Mouse (Mus musculus) embryonic stem cell, embryonic (primary cell): ENCODE data around the gene Trim23.
"Not testable (repeated sequence)": the region's sequence is repeated elsewhere in the genome, so short reads cannot be mapped to it uniquely, and the experiment has no call there.

Source experiments
- CTCF ChIA-PET, 4 experiments: fragments of 300-600 bp in 2 of 4; fragments of 350-600 bp in 2 of 4; sonication (Branson Sonifier 250); formaldehyde crosslinking; loops; one replicate each; lab custom pipeline; 2022; ENCODE audit warnings: inconsistent platforms in 2 of 4; lab: Charles Lee
- POLR2A ChIA-PET, 4 experiments: fragments of 300-600 bp in 2 of 4; fragments of 350-600 bp in 2 of 4; sonication (Branson Sonifier 250); formaldehyde crosslinking; loops; one replicate each; lab custom pipeline; 2022; ENCODE audit warnings: antibody characterized with exemption in 4 of 4, inconsistent platforms in 1 of 4; lab: Charles Lee

The Trim23 gene

GRCm38 (mm10) chr13:104195891-104196290, 17.3 kb downstream of the Trim23 start:
- POLR2A ChIA-PET = interaction anchor here in 2 of 4 experiments (0.6 to 1.4 kb wide), 6 partner anchors 9 to 33 kb away, joined by 3 to 4 read pairs (median 3); partner anchors contain the start of genes Cenpk (in 2 of the 2), Ppwd1 (in 1 of the 2) and Trim23 (in 1 of the 2)
- CTCF ChIA-PET = not testable (repeated sequence)

DNA sequence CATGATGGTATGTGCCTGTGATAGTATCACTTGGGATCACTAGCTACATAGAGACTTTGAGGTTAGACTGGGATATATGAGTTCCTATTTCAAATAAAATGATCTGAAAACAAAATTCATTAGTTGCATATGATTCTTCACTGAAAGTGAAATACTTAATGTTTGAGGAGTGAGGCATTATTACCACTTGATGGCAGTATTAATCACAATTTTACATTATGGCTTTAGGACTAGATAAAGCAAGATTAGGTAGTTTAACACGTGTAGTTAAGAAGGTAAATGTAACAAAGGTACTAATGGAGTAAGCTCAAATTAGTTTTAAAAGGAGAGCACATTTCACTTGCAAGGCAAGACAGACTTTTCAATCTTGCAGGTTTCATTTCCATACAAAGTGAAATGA, 25.7 kb downstream of the Trim23 start:
- POLR2A ChIA-PET = interaction anchor here in 2 of 4 experiments (1.0 kb wide), 3 partner anchors 9 to 24 kb away, joined by 3 to 4 read pairs (median 3); no protein-coding TSS in a partner anchor
- CTCF ChIA-PET = no interaction called here

DNA sequence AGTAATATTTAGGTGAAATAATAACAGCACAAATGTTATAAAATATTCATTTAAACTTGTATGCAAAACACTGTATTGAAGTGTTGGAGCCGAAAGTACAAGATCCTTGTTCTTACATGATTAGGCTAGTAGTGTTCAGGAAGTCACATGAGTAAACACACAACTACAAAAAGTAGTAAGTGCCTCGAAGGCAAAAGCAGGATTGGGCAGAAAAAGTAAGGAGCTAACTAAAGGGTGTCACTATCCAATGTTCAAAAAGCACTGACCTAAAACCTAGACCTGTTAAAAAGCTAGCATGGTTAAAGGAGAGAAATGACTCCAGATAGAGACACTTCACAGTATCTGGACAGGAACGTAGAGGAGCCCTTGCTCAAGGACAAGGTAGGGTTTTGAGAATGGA, 48.9 kb downstream of the Trim23 start:
- ChIA-PET POLR2A (interaction anchor here in 3 of 4 experiments (0.6 to 2.2 kb wide), 19 partner anchors 9 to 591 kb away, joined by 3 to 16 read pairs (median 4); partner anchors contain the start of genes Trappc13 (in 2 of the 3), Trim23 (in 2 of the 3) and Srek1 (in 1 of the 3)), CTCF (interaction anchor here in 2 of 4 experiments (0.6 to 0.7 kb wide), 2 partner anchors 89 to 217 kb away, joined by 3 to 9 read pairs; no protein-coding TSS in a partner anchor)

- ChIA-PET POLR2A (interaction anchor here in 3 of 4 experiments (0.5 to 2.2 kb wide), 44 partner anchors 8 to 1746 kb away, joined by 3 to 16 read pairs (median 4); partner anchors contain the start of genes Trappc13 (in 3 of the 3), Trim23 (in 3 of the 3), Nln (in 1 of the 3) and Sgtb (in 1 of the 3)), CTCF (interaction anchor here in 2 of 4 experiments (0.6 to 0.7 kb wide), 4 partner anchors 90 to 1331 kb away, joined by 3 to 9 read pairs (median 4); no protein-coding TSS in a partner anchor)
Observed at GRCm38 (mm10) chr13:104228384-104229066, 49.9 kb downstream of the Trim23 start, which contains the start of the genes Cenpk and Ppwd1. Cenpk (plus strand) TSS chr13:104228611. Ppwd1 (minus strand) TSS chr13:104228843.

GRCm38 (mm10) chr13:104229181-104229580, 50.6 kb downstream of the Trim23 start:
- CTCF ChIA-PET = no interaction called here
- POLR2A ChIA-PET = interaction anchor here in 3 of 4 experiments (0.5 to 2.2 kb wide), 20 partner anchors 10 to 708 kb away, joined by 3 to 16 read pairs (median 4); partner anchors contain the start of genes Trappc13 (in 3 of the 3) and Trim23 (in 3 of the 3)
